Mouse (Mus musculus) stomach, postnatal 0 days (tissue): ENCODE data around the gene Mfsd10. TPM values are rescaled to one million over a fixed set of nuclear protein-coding genes. Genes with fewer than 3 reads are reported as not detected.

ENCODE experiments used
- ATAC-seq: fragments of 200-750 bp; cut with Nextera tagmentation; 2 replicates; pipeline ENCODE4 v1.8.0; 2017; ENCODE audit not compliant: low FRiP score, low TSS enrichment
- DNase-seq: peaks from one replicate; pipeline ENCODE4 v3.0.0-alpha.2; 2016; ENCODE audit warnings: low spot score
- H3K27ac ChIP-seq: fragments of 300-500 bp; sonication (generic); replicated peaks from 2 replicates; pipeline ENCODE4 v1.5.1; 2014; ENCODE audit warnings: mild to moderate bottlenecking, control low read depth
- H3K27me3 ChIP-seq: fragments of 300-500 bp; sonication (generic); 2 replicates; pipeline ENCODE4 v1.6.1; 2014; ENCODE audit warnings: low read length; ENCODE audit not compliant: control insufficient read depth, insufficient read depth
- H3K36me3 ChIP-seq: fragments of 300-500 bp; sonication (generic); 2 replicates; pipeline ENCODE4 v1.6.1; 2014; ENCODE audit warnings: low read length, mixed read lengths; ENCODE audit not compliant: control insufficient read depth, insufficient read depth
- H3K4me1 ChIP-seq: fragments of 300-500 bp; sonication (generic); replicated peaks from 2 replicates; pipeline ENCODE4 v1.6.1; 2014; ENCODE audit warnings: antibody characterized with exemption; ENCODE audit not compliant: control insufficient read depth, insufficient read depth
- H3K4me2 ChIP-seq: fragments of 300-500 bp; sonication (generic); replicated peaks from 2 replicates; pipeline ENCODE4 v1.6.1; 2014; ENCODE audit warnings: low read depth, mild to moderate bottlenecking, control low read depth, moderate library complexity
- H3K4me3 ChIP-seq: fragments of 300-500 bp; sonication (generic); 2 replicates; pipeline ENCODE4 v1.5.1; 2014; ENCODE audit warnings: low read depth, low read length, control low read depth
- H3K9ac ChIP-seq: fragments of 300-500 bp; sonication (generic); 2 replicates; pipeline ENCODE4 v1.6.1; 2014; ENCODE audit warnings: mild to moderate bottlenecking, low read length, control low read depth, mixed read lengths
- H3K9me3 ChIP-seq: fragments of 300-500 bp; sonication (generic); 2 replicates; pipeline ENCODE4 v1.6.1; 2016; ENCODE audit warnings: low read length; ENCODE audit not compliant: control insufficient read depth
- CTCF ChIP-seq: IDR thresholded peaks from 2 replicates; pipeline ENCODE4 v1.5.1; 2016; ENCODE audit warnings: antibody characterized with exemption, low read depth, mild to moderate bottlenecking, moderate library complexity
- EP300 ChIP-seq: optimal IDR thresholded peaks from 2 replicates; pipeline ENCODE3; 2016; ENCODE audit warnings: antibody characterized with exemption
- WGBS: fragments of 180-500 bp; shearing (Covaris S2); extraction: QIAGEN DNeasy Blood & Tissue Kit; methylation state at CpG from one replicate; pipeline ENCODE4 v1.1.7; 2014; 5-methylcytosine and 5-hydroxymethylcytosine counted together
- polyA plus RNA-seq: library from polyadenylated mRNA; unstranded; fragments of >200 nt; fragmentation: Nextera tagmentation; extraction: Ambion mirVana; gene quantifications from 2 replicates; pipeline ENCODE4 v1.2.1, GENCODE M21; 2015

Gene Mfsd10
- polyA plus RNA-seq, 1 experiment from 2014 or later: 57.4 TPM

DNA sequence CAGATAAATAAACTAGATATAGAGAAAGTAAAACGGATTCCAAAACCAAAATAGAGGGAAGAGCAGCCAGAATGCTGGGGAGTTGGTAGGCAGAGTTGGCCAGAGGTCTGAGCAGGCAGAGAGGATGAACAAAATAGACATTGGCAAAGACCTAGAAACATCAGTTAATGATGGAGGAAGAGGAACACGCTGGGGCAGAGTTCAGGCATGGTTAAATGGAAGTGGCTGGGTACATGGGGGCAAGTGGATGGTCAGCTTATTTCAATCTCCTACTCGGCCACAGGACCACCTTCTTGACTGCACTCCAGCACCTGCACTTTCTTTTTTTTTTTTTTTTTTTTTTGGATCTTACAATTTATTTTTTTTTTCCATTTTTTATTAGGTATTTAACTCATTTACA, 5.0 kb upstream of the Mfsd10 start:
- no peak for ATAC-seq

GRCm38 (mm10) chr5:34637591-34638156, 662 bp upstream of the Mfsd10 start:
- H3K4me1 ChIP-seq: no peaks in the 10 kb centered on the region; the same call in 1 of the 2 replicates
- no peaks in the 10 kb centered on the region for H3K27me3 ChIP-seq
- H3K36me3 ChIP-seq: peaks cover 22% of the 10 kb centered on the region
- no peak for TF ChIP-seq EP300
- TF ChIP-seq CTCF: no peak
- no peak overlapping the region for H3K4me3 ChIP-seq
- no peak for DNase-seq
- no peak overlapping the region for H3K9ac ChIP-seq
- H3K27ac ChIP-seq: peak overlapping the region; percentile 49; the same call in 1 of the 2 replicates
- 76% methylated on average over 7 of the region's 7 CpGs for WGBS
- no peak for ATAC-seq
- no peaks in the 10 kb centered on the region for H3K9me3 ChIP-seq
- peak overlapping the region; percentile 93 for H3K4me2 ChIP-seq

More for the DNA sequence above, 5.0 kb upstream of the Mfsd10 start:
- Histone ChIP-seq H3K27ac (no peak overlapping the region), H3K4me3 (no peak overlapping the region), H3K9ac (no peak overlapping the region), H3K4me2 (no peak overlapping the region), H3K4me1 (no peaks in the 10 kb centered on the region), H3K27me3 (no peaks in the 10 kb centered on the region), H3K36me3 (peaks cover 31% of the 10 kb centered on the region), H3K9me3 (no peaks in the 10 kb centered on the region)
- TF ChIP-seq CTCF (no peak), EP300 (no peak)
- no peak for DNase-seq
- 86% methylated on average over 3 of the region's 3 CpGs for WGBS

DNA sequence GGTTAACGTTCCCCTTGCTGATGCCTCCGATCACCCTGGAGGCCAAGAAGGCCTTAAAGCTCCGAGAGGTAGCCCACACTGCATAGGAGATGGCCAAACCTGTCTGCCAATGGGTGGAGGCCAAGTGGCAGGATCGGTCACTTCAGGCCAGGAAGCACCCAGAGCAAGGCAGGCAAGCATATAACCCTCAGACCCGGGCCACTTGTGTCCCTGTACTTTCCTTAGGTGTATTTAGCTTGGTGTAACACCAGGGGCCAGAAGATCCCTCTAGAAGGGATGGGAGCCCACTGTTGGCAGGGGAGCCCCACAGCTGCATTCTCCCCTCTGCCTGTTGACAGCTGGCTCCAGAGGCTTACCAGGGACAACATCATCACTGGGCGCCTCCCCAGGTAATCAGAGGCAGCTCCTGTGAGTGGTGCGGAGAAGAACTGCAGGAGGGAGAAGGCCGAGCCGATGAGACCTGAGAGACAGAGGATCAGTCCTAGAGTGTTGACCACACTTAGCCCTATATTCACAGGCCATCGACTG, 1.3 kb downstream of the Mfsd10 start:
- H3K27ac ChIP-seq: 0 out of 2 replicates have a peak overlapping the region, but pooled peaks have one; percentile 30
- H3K4me1 ChIP-seq: no peaks in the 10 kb centered on the region; the same call in 1 of the 2 replicates
- H3K27me3 ChIP-seq: no peaks in the 10 kb centered on the region
- H3K36me3 ChIP-seq: peaks cover 23% of the 10 kb centered on the region
- H3K4me3 ChIP-seq: peak overlapping the region; percentile 64
- ATAC-seq: no peak
- peak overlapping the region; percentile 93 for H3K4me2 ChIP-seq
- no peaks in the 10 kb centered on the region for H3K9me3 ChIP-seq
- DNase-seq: peak; percentile 18
- TF ChIP-seq CTCF: 0 out of 2 replicates have a peak, but pooled peaks have one; percentile 7
- TF ChIP-seq EP300: no peak
- peak overlapping the region; percentile 74 for H3K9ac ChIP-seq
- 55% methylated on average over 10 of the region's 10 CpGs for WGBS

GRCm38 (mm10) chr5:34634746-34635400, 2.1 kb downstream of the Mfsd10 start:
- no peak for DNase-seq
- Histone ChIP-seq H3K36me3 (peaks cover 28% of the 10 kb centered on the region), H3K9ac (no peak overlapping the region), H3K27me3 (no peaks in the 10 kb centered on the region), H3K9me3 (no peaks in the 10 kb centered on the region), H3K4me2 (no peak overlapping the region), H3K4me1 (no peaks in the 10 kb centered on the region; the same call in 1 of the 2 replicates), H3K27ac (no peak overlapping the region), H3K4me3 (no peak overlapping the region)
- no peak for ATAC-seq
- TF ChIP-seq CTCF: no peak
- TF ChIP-seq EP300: no peak
- WGBS: 88% methylated on average over 13 of the region's 13 CpGs

GRCm38 (mm10) chr5:34633641-34634040, 3.4 kb downstream of the Mfsd10 start:
- H3K4me2 ChIP-seq: no peak overlapping the region
- TF ChIP-seq EP300: no peak
- no peak for TF ChIP-seq CTCF
- no peak overlapping the region for H3K27ac ChIP-seq
- H3K36me3 ChIP-seq: peaks cover 23% of the 10 kb centered on the region
- ATAC-seq: no peak
- H3K9ac ChIP-seq: peak overlapping the region; percentile 41; the same call in 1 of the 2 replicates
- H3K9me3 ChIP-seq: no peaks in the 10 kb centered on the region
- peak; percentile 65 for DNase-seq
- no peaks in the 10 kb centered on the region; the same call in 1 of the 2 replicates for H3K4me1 ChIP-seq
- WGBS: 42% methylated on average over 4 of the region's 4 CpGs
- H3K27me3 ChIP-seq: no peaks in the 10 kb centered on the region
- no peak overlapping the region for H3K4me3 ChIP-seq

GRCm38 (mm10) chr5:34632996-34633395, 4.0 kb downstream of the Mfsd10 start:
- no peak for TF ChIP-seq CTCF
- TF ChIP-seq EP300: no peak
- Histone ChIP-seq H3K4me3 (no peak overlapping the region), H3K4me1 (no peaks in the 10 kb centered on the region; the same call in 1 of the 2 replicates), H3K27ac (no peak overlapping the region), H3K4me2 (no peak overlapping the region), H3K9me3 (no peaks in the 10 kb centered on the region), H3K9ac (no peak overlapping the region), H3K27me3 (no peaks in the 10 kb centered on the region), H3K36me3 (peaks cover 24% of the 10 kb centered on the region)
- no peak for ATAC-seq
- DNase-seq: no peak
- 87% methylated on average over 2 of the region's 2 CpGs for WGBS
